19 mouse cellular contexts compared by ENCODE assay signal in the genomic region with DNA sequence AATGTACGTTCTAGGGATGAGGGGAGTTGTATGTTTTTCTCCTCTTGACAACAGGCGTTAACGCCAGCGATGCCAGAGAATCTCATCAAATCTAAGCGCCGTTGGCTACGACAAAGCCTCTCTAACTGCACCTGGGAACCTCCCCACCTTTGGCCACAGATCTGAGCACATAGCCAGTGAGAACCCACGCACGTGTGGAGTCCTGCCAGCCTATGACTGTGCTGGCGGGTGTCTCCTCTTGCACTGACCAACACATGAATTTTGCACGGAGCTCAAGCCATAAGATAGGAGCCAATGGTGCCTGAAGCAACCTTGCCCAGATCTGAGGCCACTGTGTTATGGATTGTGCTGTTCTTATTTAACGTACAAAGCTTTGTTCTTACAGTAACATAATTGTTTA.
"Had no signal": no experiment of that assay in that cellular context is flagged by ENCODE, and none has a peak within 500 bp of the region (broad histone marks: within the 10 kb centered on the region; RNA-seq: fewer than 3 reads in every experiment).

No protein-coding gene starts in this region.

- H3K27me3 ChIP-seq: midbrain, embryonic 15.5 days had no signal

- H3K9ac ChIP-seq: liver, embryonic 14.5 days; lung, embryonic 15.5 days; midbrain, embryonic 13.5 days; midbrain, embryonic 15.5 days; neural tube, embryonic 12.5 days had no signal

- DNase-seq: lung, adult 18-20 months; lung, postnatal 14 days; lung, postnatal 36 days; right cerebral cortex, adult 18-20 months; right cerebral cortex, postnatal 25 days; right cerebral cortex, postnatal 4 days; spleen, adult 18-20 months; thymus, adult 2 months; thymus, postnatal 25 days; thymus, postnatal 4 days had no signal

- ATAC-seq: lung, postnatal 0 days; midbrain, embryonic 13.5 days; midbrain, embryonic 15.5 days had no signal

- H3K27ac ChIP-seq: liver, embryonic 14.5 days; lung, embryonic 15.5 days; macrophage; midbrain, embryonic 13.5 days; neural tube, embryonic 12.5 days had no signal

- H3K36me3 ChIP-seq: lung, embryonic 15.5 days; midbrain, embryonic 13.5 days; midbrain, embryonic 15.5 days; neural tube, embryonic 12.5 days had no signal

- H3K9me3 ChIP-seq: lung, embryonic 15.5 days; midbrain, embryonic 13.5 days; midbrain, embryonic 15.5 days; neural tube, embryonic 12.5 days had no signal

- H3K4me2 ChIP-seq: lung, embryonic 15.5 days; midbrain, embryonic 11.5 days; midbrain, embryonic 13.5 days; midbrain, embryonic 15.5 days; neural tube, embryonic 12.5 days had no signal

- H3K4me1 ChIP-seq: megakaryocyte, embryonic 14.5 days had no signal

- H3K4me3 ChIP-seq: lung, embryonic 15.5 days; megakaryocyte, embryonic 14.5 days; midbrain, embryonic 13.5 days; midbrain, embryonic 15.5 days; neural tube, embryonic 12.5 days had no signal
